Mouse (Mus musculus): Measurements from ENCODE around the gene Ino80e. TPM values are rescaled to one million over a fixed set of nuclear protein-coding genes. Genes with fewer than 3 reads are reported as not detected.

The Ino80e gene
- polyA plus RNA-seq, 1 experiment from 2014 or later, result 68.7 TPM

GRCm38 (mm10) chr7:126802134-126802889, 59.9 kb downstream of the Ino80e start:
- DNase-seq (ENCODE audit: low spot score) (no peak), ATAC-seq (replicated peaks; ENCODE audit: low FRiP score, low read depth) (no peak)
- 58% methylated on average over 11 of the region's 11 CpGs for WGBS
- no peak overlapping the region for H3K4me3 ChIP-seq (replicated peaks; ENCODE audit: low read depth, low read length)
- H3K9me3 ChIP-seq (replicated peaks; ENCODE audit: low read length), result no peaks in the 10 kb centered on the region
- no peak overlapping the region for H3K4me2 ChIP-seq (ENCODE audit: low read length)
- no peak overlapping the region for H3K27ac ChIP-seq
- H3K4me1 ChIP-seq (replicated peaks; ENCODE audit: insufficient read depth, low read length), result no peaks in the 10 kb centered on the region; the same call in 1 of the 2 replicates
- H3K9ac ChIP-seq (ENCODE audit: low read depth, low read length), result no peak overlapping the region
- H3K27me3 ChIP-seq (ENCODE audit: insufficient read depth, low read length), result no peaks in the 10 kb centered on the region
- no peaks in the 10 kb centered on the region for H3K36me3 ChIP-seq (ENCODE audit: insufficient read depth, low read length)
- TF ChIP-seq CTCF (IDR thresholded peaks at IDR 0.05; ENCODE audit: low read depth), result no peak

- H3K4me3 ChIP-seq (replicated peaks; ENCODE audit: low read depth, low read length), result no peak overlapping the region
- no peak for TF ChIP-seq CTCF (IDR thresholded peaks at IDR 0.05; ENCODE audit: low read depth)
- no peaks in the 10 kb centered on the region for H3K9me3 ChIP-seq (replicated peaks; ENCODE audit: low read length)
- WGBS, result 89% methylated on average over 16 of the region's 16 CpGs
- DNase-seq (ENCODE audit: low spot score), result no peak
- H3K27ac ChIP-seq, result no peak overlapping the region
- no peak overlapping the region for H3K9ac ChIP-seq (ENCODE audit: low read depth, low read length)
- no peak for ATAC-seq (replicated peaks; ENCODE audit: low FRiP score, low read depth)
- no peaks in the 10 kb centered on the region for H3K27me3 ChIP-seq (ENCODE audit: insufficient read depth, low read length)
- peaks cover 3% of the 10 kb centered on the region; the same call in 1 of the 2 replicates for H3K4me1 ChIP-seq (replicated peaks; ENCODE audit: insufficient read depth, low read length)
- H3K36me3 ChIP-seq (ENCODE audit: insufficient read depth, low read length), result peaks cover 4% of the 10 kb centered on the region
- no peak overlapping the region for H3K4me2 ChIP-seq (ENCODE audit: low read length)
These were observed 61.1 kb downstream of the Ino80e start for GRCm38 (mm10) chr7:126801057-126801422.

Other genes with a start within 250 kb of the Ino80e start
- 24.5 and 24.8 TPM in 2 replicates for gene Nupr1, start 231.5 kb downstream of the Ino80e start, polyA plus RNA-seq (2015; fragmentation: Nextera tagmentation; extraction: Ambion mirVana)
- 37.8 and 38.6 TPM in 2 replicates for gene Sgf29, start 213.1 kb downstream of the Ino80e start, polyA plus RNA-seq (2015; fragmentation: Nextera tagmentation; extraction: Ambion mirVana)
- gene Sult1a1, start 185.9 kb downstream of the Ino80e start, polyA plus RNA-seq (2015; fragmentation: Nextera tagmentation; extraction: Ambion mirVana), result 13.4 and 17.3 TPM in 2 replicates
- gene Bola2, start 167.0 kb downstream of the Ino80e start, polyA plus RNA-seq (2015; fragmentation: Nextera tagmentation; extraction: Ambion mirVana), result 140 and 145 TPM in 2 replicates
- gene Slx1b, start 166.6 kb downstream of the Ino80e start, polyA plus RNA-seq (2015; fragmentation: Nextera tagmentation; extraction: Ambion mirVana), result 7.1 and 9.0 TPM in 2 replicates
- 13.1 and 14.6 TPM in 2 replicates for gene Coro1a, start 154.6 kb downstream of the Ino80e start, polyA plus RNA-seq (2015; fragmentation: Nextera tagmentation; extraction: Ambion mirVana)
- 63.0 and 66.1 TPM in 2 replicates for gene Mapk3, start 102.8 kb downstream of the Ino80e start, polyA plus RNA-seq (2015; fragmentation: Nextera tagmentation; extraction: Ambion mirVana)
- gene Gdpd3, start 96.0 kb downstream of the Ino80e start, polyA plus RNA-seq (2015; fragmentation: Nextera tagmentation; extraction: Ambion mirVana), result 3.7 and 6.4 TPM in 2 replicates
- 158 and 188 TPM in 2 replicates for gene Ypel3, start 85.4 kb downstream of the Ino80e start, polyA plus RNA-seq (2015; fragmentation: Nextera tagmentation; extraction: Ambion mirVana)
- gene Tbx6, start 80.9 kb downstream of the Ino80e start, polyA plus RNA-seq (2015; fragmentation: Nextera tagmentation; extraction: Ambion mirVana), result 0.21 and 0.26 TPM in 2 replicates
- 189 and 192 TPM in 2 replicates for gene Ppp4c, start 69.9 kb downstream of the Ino80e start, polyA plus RNA-seq (2015; fragmentation: Nextera tagmentation; extraction: Ambion mirVana)
- gene Fam57b, start 64.7 kb downstream of the Ino80e start, polyA plus RNA-seq (2015; fragmentation: Nextera tagmentation; extraction: Ambion mirVana), result 0.11 and 0.14 TPM in 2 replicates
- gene 4930451I11Rik, start 30.7 kb downstream of the Ino80e start, polyA plus RNA-seq (2015; fragmentation: Nextera tagmentation; extraction: Ambion mirVana), result 0.37 TPM in 1 of 2 replicates, not detected in the other
- 7.6 and 7.7 TPM in 2 replicates for gene Doc2a, start 15.0 kb downstream of the Ino80e start, polyA plus RNA-seq (2015; fragmentation: Nextera tagmentation; extraction: Ambion mirVana)
- gene Hirip3, start 405 bp downstream of the Ino80e start, polyA plus RNA-seq (2015; fragmentation: Nextera tagmentation; extraction: Ambion mirVana), result 16.3 and 20.5 TPM in 2 replicates
- 26.2 and 30.0 TPM in 2 replicates for gene Taok2, start 22.3 kb upstream of the Ino80e start, polyA plus RNA-seq (2015; fragmentation: Nextera tagmentation; extraction: Ambion mirVana)
- 48.6 and 51.9 TPM in 2 replicates for gene Tmem219, start 60.5 kb upstream of the Ino80e start, polyA plus RNA-seq (2015; fragmentation: Nextera tagmentation; extraction: Ambion mirVana)
- gene Kctd13, start 66.5 kb upstream of the Ino80e start, polyA plus RNA-seq (2015; fragmentation: Nextera tagmentation; extraction: Ambion mirVana), result 15.7 and 17.3 TPM in 2 replicates
- 0.13 TPM in 1 of 2 replicates, not detected in the other for gene Asphd1, start 87.2 kb upstream of the Ino80e start, polyA plus RNA-seq (2015; fragmentation: Nextera tagmentation; extraction: Ambion mirVana)
- 1.2 and 1.7 TPM in 2 replicates for gene Sez6l2, start 88.2 kb upstream of the Ino80e start, polyA plus RNA-seq (2015; fragmentation: Nextera tagmentation; extraction: Ambion mirVana)
- 118 and 120 TPM in 2 replicates for gene Cdipt, start 113.5 kb upstream of the Ino80e start, polyA plus RNA-seq (2015; fragmentation: Nextera tagmentation; extraction: Ambion mirVana)
- 1.6 and 2.8 TPM in 2 replicates for gene Cdiptos, start 113.7 kb upstream of the Ino80e start, polyA plus RNA-seq (2015; fragmentation: Nextera tagmentation; extraction: Ambion mirVana)
- 27.5 and 28.9 TPM in 2 replicates for gene Mvp, start 152.2 kb upstream of the Ino80e start, polyA plus RNA-seq (2015; fragmentation: Nextera tagmentation; extraction: Ambion mirVana)
- gene Pagr1b, start 154.1 kb upstream of the Ino80e start, polyA plus RNA-seq (2015; fragmentation: Nextera tagmentation; extraction: Ambion mirVana), result 0.21 and 0.65 TPM in 2 replicates
- gene Pagr1a, start 155.0 kb upstream of the Ino80e start, polyA plus RNA-seq (2015; fragmentation: Nextera tagmentation; extraction: Ambion mirVana), result 19.4 and 25.0 TPM in 2 replicates
- gene Gm42742, start 158.7 kb upstream of the Ino80e start, polyA plus RNA-seq (2015; fragmentation: Nextera tagmentation; extraction: Ambion mirVana), result 44.2 and 53.8 TPM in 2 replicates
- 2.5 and 2.7 TPM in 2 replicates for gene Prrt2, start 158.8 kb upstream of the Ino80e start, polyA plus RNA-seq (2015; fragmentation: Nextera tagmentation; extraction: Ambion mirVana)
- 50.3 and 58.7 TPM in 2 replicates for gene Maz, start 164.7 kb upstream of the Ino80e start, polyA plus RNA-seq (2015; fragmentation: Nextera tagmentation; extraction: Ambion mirVana)
- 51.7 and 57.2 TPM in 2 replicates for gene Kif22, start 180.1 kb upstream of the Ino80e start, polyA plus RNA-seq (2015; fragmentation: Nextera tagmentation; extraction: Ambion mirVana)
- gene Zg16, start 225.0 kb upstream of the Ino80e start, polyA plus RNA-seq (2015; fragmentation: Nextera tagmentation; extraction: Ambion mirVana), result not detected in 2 replicates
- gene AI467606, start 229.0 kb upstream of the Ino80e start, polyA plus RNA-seq (2015; fragmentation: Nextera tagmentation; extraction: Ambion mirVana), result 4.0 and 4.3 TPM in 2 replicates